Mouse (Mus musculus) ES-E14 (cell line): ENCODE results near the gene Acot13.

Experiments used
- HCFC1 ChIP-seq: IDR thresholded peaks from 2 replicates; pipeline ENCODE4 v1.6.1; 2012; ENCODE audit warnings: low read length, inconsistent platforms, borderline replicate concordance; ENCODE audit not compliant: insufficient read depth
- MAFK ChIP-seq: IDR thresholded peaks from 2 replicates; pipeline ENCODE4 v1.6.1; 2014; ENCODE audit warnings: mild to moderate bottlenecking, low read depth, low read length, inconsistent platforms; ENCODE audit not compliant: insufficient read depth
- ZNF384 ChIP-seq: IDR thresholded peaks from 2 replicates; pipeline ENCODE4 v1.6.1; 2012; ENCODE audit warnings: low read depth, low read length, inconsistent platforms

DNA sequence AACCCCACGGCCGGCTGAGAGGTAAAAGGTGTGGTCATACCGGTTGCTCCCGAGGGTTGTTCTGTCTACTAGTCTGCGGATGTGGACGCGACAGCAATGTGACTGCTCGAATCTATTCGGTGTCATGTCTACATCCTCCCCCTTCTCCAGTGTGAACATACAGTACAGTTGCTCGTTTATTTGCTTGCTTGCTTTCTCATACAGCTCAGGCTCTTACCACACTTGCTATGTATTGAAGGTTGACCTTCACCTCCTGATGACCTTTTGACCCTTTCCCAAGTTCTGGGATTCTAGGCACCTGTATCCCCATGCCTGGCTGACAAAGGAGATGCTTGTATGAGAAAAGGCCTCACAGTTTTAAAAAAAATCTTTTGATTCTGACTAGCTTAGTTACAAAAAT lies 36.4 kb upstream of the Acot13 start:
- TF ChIP-seq ZNF384 (no peak), MAFK (no peak), HCFC1 (no peak)
